Mouse (Mus musculus) kidney, embryonic 14.5 days (tissue): ENCODE measurements at regions not wholly inside any gene's neighbourhood (a gene's known extent, or its start where the extent isn't known, plus 50 kb on each side); places are given as distances from the start of the nearest gene placed in this dataset.

Experiments used
- ATAC-seq: fragments of 200-750 bp; cut with Nextera tagmentation; 2 replicates; pipeline ENCODE4 v1.8.0; 2017; ENCODE audit warnings: moderate number of reproducible peaks, mild to moderate bottlenecking, moderate TSS enrichment, moderate library complexity; ENCODE audit not compliant: low FRiP score, low TSS enrichment
- H3K27ac ChIP-seq: fragments of 300-500 bp; sonication (generic); 2 replicates; pipeline ENCODE4 v1.5.1; 2014; ENCODE audit warnings: low read depth, mild to moderate bottlenecking, low read length, moderate library complexity, mixed read lengths
- H3K27me3 ChIP-seq: fragments of 300-500 bp; sonication (generic); 2 replicates; pipeline ENCODE4 v1.6.1; 2014; ENCODE audit warnings: mild to moderate bottlenecking, low read length; ENCODE audit not compliant: control insufficient read depth, insufficient read depth
- H3K36me3 ChIP-seq: fragments of 300-500 bp; sonication (generic); 2 replicates; pipeline ENCODE4 v1.6.1; 2014; ENCODE audit warnings: low read length, mixed read lengths; ENCODE audit not compliant: control insufficient read depth, insufficient read depth
- H3K4me1 ChIP-seq: fragments of 300-500 bp; sonication (generic); 2 replicates; pipeline ENCODE4 v1.6.1; 2014; ENCODE audit warnings: low read length, mixed read lengths; ENCODE audit not compliant: control insufficient read depth, insufficient read depth
- H3K4me2 ChIP-seq: fragments of 300-500 bp; sonication (generic); replicated peaks from 2 replicates; pipeline ENCODE4 v1.6.1; 2014; ENCODE audit warnings: low read depth, mild to moderate bottlenecking, low read length
- H3K4me3 ChIP-seq: fragments of 300-500 bp; sonication (generic); 2 replicates; pipeline ENCODE4 v1.5.1; 2014; ENCODE audit warnings: mild to moderate bottlenecking, low read length
- H3K9ac ChIP-seq: fragments of 300-500 bp; sonication (generic); 2 replicates; pipeline ENCODE4 v1.6.1; 2014; ENCODE audit warnings: low read depth, mild to moderate bottlenecking, low read length, moderate library complexity
- H3K9me3 ChIP-seq: fragments of 300-500 bp; sonication (generic); 2 replicates; pipeline ENCODE4 v1.6.1; 2016; ENCODE audit warnings: low read length; ENCODE audit not compliant: control insufficient read depth
- WGBS: fragments of 180-500 bp; shearing (Covaris S2); extraction: QIAGEN DNeasy Blood & Tissue Kit; methylation state at CpG from one replicate; pipeline ENCODE4 v1.1.7; 2014; 5-methylcytosine and 5-hydroxymethylcytosine counted together

DNA sequence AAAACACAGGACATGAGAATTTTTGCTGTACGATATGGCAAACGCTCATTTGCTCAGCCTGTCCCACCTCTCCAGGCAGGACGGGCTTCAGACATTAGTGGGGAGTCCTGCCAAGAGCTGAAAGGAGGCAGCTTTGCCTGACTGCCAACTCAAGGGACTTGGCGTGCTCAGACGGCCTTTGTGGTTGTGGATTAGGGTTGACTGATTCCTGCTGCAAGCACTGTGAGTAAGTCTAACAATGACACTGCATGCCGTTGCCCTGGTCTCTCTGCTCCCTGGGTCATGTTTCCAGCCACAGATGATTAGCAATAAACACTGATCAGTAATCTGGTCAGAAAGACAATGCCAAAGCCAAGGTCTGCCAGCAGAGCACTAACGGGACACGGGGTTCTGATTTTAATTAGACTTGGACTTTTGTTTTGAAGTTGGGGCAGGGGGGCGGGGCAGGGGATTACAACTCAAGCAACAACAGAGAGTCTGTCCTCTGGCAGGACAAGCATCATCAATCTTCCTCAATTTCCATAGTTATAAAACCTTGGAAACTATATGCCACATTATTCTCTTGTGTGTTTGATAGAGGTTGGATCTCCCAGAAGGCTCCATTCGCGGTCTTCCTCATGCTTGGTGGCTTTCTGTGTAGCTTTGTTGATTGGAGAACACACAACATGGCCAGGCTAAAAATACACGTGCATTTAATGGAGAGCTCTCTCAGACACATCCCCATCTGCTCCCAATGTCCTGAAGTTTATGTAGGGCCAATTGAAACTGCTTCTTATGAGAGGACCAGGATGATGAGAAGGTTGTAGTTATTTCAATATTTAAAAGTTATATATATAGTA, 486.6 kb downstream of the Ebf1 start:
- no peak overlapping the region for H3K27ac ChIP-seq
- peak overlapping the region; percentile 31 for H3K4me2 ChIP-seq

DNA sequence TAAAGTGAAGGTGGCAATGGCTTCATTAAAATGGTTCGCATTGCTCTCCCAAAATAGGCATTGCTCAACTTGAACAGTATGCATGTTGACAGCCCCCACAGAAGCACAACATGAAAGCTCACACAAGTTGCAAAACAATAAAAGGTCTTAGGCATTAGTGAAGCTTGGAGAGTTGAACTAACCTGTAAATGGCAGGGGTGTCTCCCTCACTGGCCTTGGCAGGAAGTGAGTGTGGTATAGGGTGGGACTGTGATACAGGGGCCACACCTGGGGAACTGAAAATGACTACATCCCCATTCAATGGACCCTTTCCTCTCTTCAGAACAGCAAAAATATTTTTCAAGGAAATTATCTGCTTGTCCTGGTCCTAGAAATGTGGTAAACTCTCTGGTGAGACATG, 499.6 kb downstream of the Ebf1 start:
- WGBS, result 87% methylated on average over 1 of the region's 1 CpGs
- H3K9me3 ChIP-seq, result no peaks in the 10 kb centered on the region
- ATAC-seq, result no peak
- no peaks in the 10 kb centered on the region for H3K36me3 ChIP-seq
- no peak overlapping the region for H3K27ac ChIP-seq
- H3K4me3 ChIP-seq, result no peak overlapping the region
- H3K4me2 ChIP-seq, result no peak overlapping the region
- H3K27me3 ChIP-seq, result no peaks in the 10 kb centered on the region
- no peaks in the 10 kb centered on the region for H3K4me1 ChIP-seq
- no peak overlapping the region for H3K9ac ChIP-seq

More for the DNA sequence above, 486.6 kb downstream of the Ebf1 start:
- H3K27me3 ChIP-seq, result no peaks in the 10 kb centered on the region
- no peak overlapping the region for H3K9ac ChIP-seq
- H3K4me3 ChIP-seq, result no peak overlapping the region
- WGBS, result 34% methylated on average over 12 of the region's 12 CpGs
- no peaks in the 10 kb centered on the region for H3K36me3 ChIP-seq
- no peaks in the 10 kb centered on the region for H3K9me3 ChIP-seq
- peak; percentile 83 for ATAC-seq
- H3K4me1 ChIP-seq, result 0 out of 2 replicates have a peak, but pooled peaks cover 4% of the 10 kb centered on the region

DNA sequence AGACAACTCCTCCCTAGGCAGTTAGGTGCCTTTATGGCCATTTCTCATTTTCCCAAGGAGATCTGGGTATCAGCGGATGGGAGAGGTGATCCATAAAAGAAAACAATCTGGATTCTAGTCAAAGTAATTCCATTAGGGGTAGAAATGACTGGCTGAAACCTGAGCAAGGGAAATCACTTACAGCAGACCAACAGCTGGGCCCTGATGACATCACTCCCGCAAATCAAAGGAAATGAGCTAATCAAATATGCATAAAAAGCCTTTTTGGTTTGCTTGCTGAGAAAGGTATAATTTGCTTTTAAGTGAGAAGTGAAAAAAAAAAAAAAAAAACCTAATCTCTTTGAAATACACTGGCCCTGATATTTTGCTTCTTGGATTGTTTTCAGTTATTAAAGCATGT, 506.2 kb downstream of the Ebf1 start:
- no peak overlapping the region for H3K4me2 ChIP-seq
- ATAC-seq, result no peak
- no peak overlapping the region for H3K4me3 ChIP-seq
- H3K9ac ChIP-seq, result no peak overlapping the region
- WGBS, result 49% methylated on average over 2 of the region's 2 CpGs
- H3K36me3 ChIP-seq, result no peaks in the 10 kb centered on the region
- H3K4me1 ChIP-seq, result no peaks in the 10 kb centered on the region
- no peak overlapping the region for H3K27ac ChIP-seq
- H3K9me3 ChIP-seq, result no peaks in the 10 kb centered on the region
- H3K27me3 ChIP-seq, result no peaks in the 10 kb centered on the region

DNA sequence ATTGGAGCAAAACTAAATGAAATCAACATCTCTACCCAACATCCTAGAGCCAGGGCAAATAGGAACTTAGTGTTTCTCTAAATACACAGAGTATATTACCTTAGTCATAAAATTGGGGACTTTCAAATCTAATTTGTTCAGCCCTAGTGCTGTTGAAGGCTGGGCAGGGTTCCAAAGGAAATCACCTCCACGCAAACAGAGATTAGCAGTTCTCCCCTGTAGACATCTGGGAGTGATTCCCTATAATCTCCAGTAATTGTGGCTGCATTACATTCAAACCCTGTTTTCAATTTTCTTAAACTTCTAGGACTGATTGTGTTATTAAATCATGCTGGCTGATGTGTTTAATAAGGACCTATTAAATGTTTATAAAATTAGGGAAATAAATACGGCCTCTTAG, 519.7 kb downstream of the Ebf1 start:
- 76% methylated on average over 2 of the region's 2 CpGs for WGBS
- Histone ChIP-seq H3K27me3 (no peaks in the 10 kb centered on the region), H3K4me3 (no peak overlapping the region), H3K4me1 (no peaks in the 10 kb centered on the region), H3K4me2 (no peak overlapping the region), H3K9ac (no peak overlapping the region), H3K36me3 (no peaks in the 10 kb centered on the region), H3K9me3 (no peaks in the 10 kb centered on the region), H3K27ac (no peak overlapping the region)
- ATAC-seq, result no peak

DNA sequence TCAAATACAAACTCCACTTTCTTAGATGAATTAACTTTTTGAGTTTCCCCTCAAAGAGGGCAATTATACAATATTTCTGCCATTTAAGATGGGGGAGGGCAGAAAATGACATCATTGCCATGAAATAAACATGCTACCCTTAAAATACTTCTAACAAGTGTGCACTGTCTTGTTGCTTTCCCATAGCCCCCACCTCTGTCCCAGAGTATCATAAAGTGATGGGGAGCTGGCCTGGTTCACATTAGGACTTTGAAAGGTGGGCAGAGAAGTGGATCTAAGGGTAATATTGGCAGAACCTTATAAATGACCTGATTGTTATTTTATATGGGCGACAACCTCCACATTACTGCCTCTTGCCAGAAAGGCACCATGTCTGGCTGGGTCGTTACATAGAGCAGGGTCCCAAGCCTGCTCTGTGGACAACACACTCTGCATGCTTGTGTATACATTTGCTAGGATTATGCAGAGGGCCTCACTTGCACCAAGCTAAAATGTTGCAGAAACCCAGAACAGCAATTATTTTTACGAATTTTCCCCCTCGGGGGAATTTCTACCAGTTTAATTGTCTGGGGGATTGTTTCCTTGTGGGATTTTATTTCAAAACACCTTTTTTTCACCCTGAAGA, 521.3 kb downstream of the Ebf1 start:
- Histone ChIP-seq H3K27me3 (no peaks in the 10 kb centered on the region), H3K36me3 (no peaks in the 10 kb centered on the region), H3K9me3 (no peaks in the 10 kb centered on the region), H3K4me2 (no peak overlapping the region), H3K4me3 (no peak overlapping the region), H3K27ac (no peak overlapping the region), H3K9ac (no peak overlapping the region), H3K4me1 (no peaks in the 10 kb centered on the region)
- no peak for ATAC-seq
- WGBS, result 60% methylated on average over 4 of the region's 4 CpGs

DNA sequence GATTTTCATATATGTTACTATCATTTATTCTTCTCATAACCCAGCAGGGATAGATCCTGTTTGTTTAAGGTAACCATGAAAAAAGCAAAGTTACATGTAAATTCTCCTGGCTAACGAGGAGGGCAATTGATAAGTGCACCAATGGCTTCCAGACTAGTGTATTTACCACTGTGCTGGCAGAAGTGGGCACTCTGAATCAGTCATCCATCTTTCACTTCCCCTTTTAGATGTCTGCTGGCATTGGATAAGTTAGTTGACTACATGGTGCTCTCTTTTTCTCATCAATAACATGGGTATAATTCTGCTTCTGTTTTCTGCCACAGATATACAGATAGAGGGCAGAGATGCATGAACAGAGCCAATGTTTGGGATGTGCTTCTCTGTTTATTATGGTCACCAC, 523.4 kb downstream of the Ebf1 start:
- H3K4me2 ChIP-seq, result no peak overlapping the region
- 97% methylated on average over 1 of the region's 1 CpGs for WGBS
- H3K27me3 ChIP-seq, result no peaks in the 10 kb centered on the region
- H3K9me3 ChIP-seq, result no peaks in the 10 kb centered on the region
- H3K36me3 ChIP-seq, result no peaks in the 10 kb centered on the region
- H3K9ac ChIP-seq, result no peak overlapping the region
- H3K27ac ChIP-seq, result no peak overlapping the region
- H3K4me3 ChIP-seq, result no peak overlapping the region
- no peak for ATAC-seq
- H3K4me1 ChIP-seq, result no peaks in the 10 kb centered on the region

DNA sequence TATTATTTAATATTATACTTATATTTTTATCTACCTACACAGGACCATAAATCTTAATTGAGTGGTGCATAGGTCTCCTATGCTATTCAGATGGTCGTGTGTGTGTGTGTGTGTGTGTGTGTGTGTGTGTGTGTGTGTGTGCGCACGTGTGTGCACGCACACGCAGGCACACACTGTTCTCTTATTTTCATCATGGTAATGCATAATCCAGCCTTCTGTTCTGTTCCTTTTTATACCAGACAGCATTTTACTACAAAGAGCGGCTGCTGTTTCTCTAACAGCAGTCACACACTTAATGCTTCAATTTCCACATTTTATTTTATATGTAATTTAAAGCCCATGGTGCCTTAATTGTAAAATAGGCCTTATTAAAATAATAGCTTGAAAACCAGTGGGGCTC, 537.0 kb downstream of the Ebf1 start:
- Histone ChIP-seq H3K4me3 (no peak overlapping the region), H3K36me3 (no peaks in the 10 kb centered on the region), H3K27me3 (no peaks in the 10 kb centered on the region), H3K4me1 (no peaks in the 10 kb centered on the region), H3K4me2 (no peak overlapping the region), H3K9ac (no peak overlapping the region), H3K27ac (no peak overlapping the region), H3K9me3 (no peaks in the 10 kb centered on the region)
- WGBS, result 89% methylated on average over 6 of the region's 6 CpGs
- no peak for ATAC-seq

DNA sequence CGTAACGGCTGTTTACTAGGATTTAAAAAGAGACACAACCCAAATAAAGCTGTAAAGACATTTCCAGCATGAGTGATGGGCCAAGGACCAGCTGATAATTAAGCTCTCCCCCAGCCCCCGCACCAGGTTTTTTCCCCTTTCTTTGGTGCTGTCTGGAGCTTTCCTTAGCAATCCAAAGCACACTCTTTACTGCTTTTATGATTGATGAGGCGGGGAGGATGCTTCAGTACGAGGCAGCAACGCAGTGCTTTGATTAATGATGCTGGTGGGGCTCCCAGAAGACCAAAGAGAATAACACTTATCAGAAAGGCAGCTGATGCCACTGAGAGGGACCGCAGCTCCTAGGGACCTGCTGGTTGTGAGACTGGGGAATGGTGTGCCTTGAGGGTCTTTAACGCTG, 537.4 kb downstream of the Ebf1 start:
- H3K36me3 ChIP-seq, result no peaks in the 10 kb centered on the region
- H3K4me1 ChIP-seq, result no peaks in the 10 kb centered on the region
- H3K27me3 ChIP-seq, result no peaks in the 10 kb centered on the region
- 34% methylated on average over 8 of the region's 8 CpGs for WGBS
- no peak for ATAC-seq
- no peak overlapping the region for H3K4me2 ChIP-seq
- no peaks in the 10 kb centered on the region for H3K9me3 ChIP-seq
- no peak overlapping the region for H3K4me3 ChIP-seq
- no peak overlapping the region for H3K9ac ChIP-seq
- H3K27ac ChIP-seq, result no peak overlapping the region

DNA sequence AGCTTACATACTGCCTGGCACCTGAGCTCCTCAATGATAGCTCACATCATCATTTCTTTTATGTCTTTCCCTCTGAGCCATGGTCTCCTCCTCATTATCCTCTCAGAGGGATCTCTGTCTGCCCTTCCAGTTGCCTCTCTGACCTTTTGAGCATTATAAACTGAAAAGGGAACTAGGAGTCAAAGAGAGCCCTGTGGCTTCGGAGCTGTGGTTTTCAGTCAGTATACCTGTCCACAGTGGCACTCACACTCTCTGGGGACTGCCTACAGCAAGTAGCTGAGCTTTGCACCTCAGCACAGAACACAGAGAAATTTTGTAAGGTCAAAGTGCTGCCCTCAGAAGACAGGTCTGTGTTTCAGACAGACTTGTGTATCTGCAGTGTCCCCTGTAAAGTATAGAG, 538.7 kb downstream of the Ebf1 start:
- Histone ChIP-seq H3K27ac (no peak overlapping the region), H3K4me3 (no peak overlapping the region)
- WGBS, result 70% methylated on average over 1 of the region's 1 CpGs

More for the DNA sequence above, 538.7 kb downstream of the Ebf1 start:
- no peak overlapping the region for H3K9ac ChIP-seq
- no peak for ATAC-seq
- no peak overlapping the region for H3K4me2 ChIP-seq
- H3K4me1 ChIP-seq, result no peaks in the 10 kb centered on the region
- H3K9me3 ChIP-seq, result no peaks in the 10 kb centered on the region
- no peaks in the 10 kb centered on the region for H3K36me3 ChIP-seq
- no peaks in the 10 kb centered on the region for H3K27me3 ChIP-seq
